Mouse (Mus musculus): ENCODE results near the gene Spata20.

DNA sequence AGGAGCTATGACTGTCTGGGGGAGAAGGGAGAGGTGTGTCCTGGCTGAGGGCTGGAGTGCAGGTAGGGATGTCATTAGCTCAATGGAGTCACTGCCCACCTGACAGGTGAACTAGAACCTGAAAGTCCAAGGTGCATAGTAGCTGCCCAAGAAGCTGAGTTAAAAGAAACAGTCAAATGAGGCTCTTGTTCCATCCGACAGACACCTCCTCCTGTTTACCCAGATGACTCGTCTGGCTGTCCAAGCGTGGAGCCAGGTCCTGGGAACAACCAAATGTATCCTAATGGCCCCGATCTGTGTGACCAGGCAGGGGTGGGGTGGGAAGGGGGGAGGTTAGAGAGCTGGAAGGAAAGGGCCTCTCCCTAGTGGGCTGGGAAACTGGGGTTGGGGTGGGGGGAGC, 40.7 kb downstream of the Spata20 start:
- TF ChIP-seq CTCF (IDR thresholded peaks at IDR 0.05; ENCODE audit: insufficient read depth, low read depth, low read length) (no peak), POLR2A (IDR thresholded peaks at IDR 0.05; ENCODE audit: insufficient read depth, low read depth, low read length) (no peak)

All from olfactory bulb, adult 2 months (tissue).